Mouse (Mus musculus) lung, embryonic 15.5 days (tissue): ENCODE results near the gene Tnfrsf19. TPM values are rescaled to one million over a fixed set of nuclear protein-coding genes. Genes with fewer than 3 reads are reported as not detected.

Experiments
- ATAC-seq: fragments of 200-750 bp; cut with Nextera tagmentation; 2 replicates; pipeline ENCODE4 v1.8.0; 2017; ENCODE audit warnings: moderate number of reproducible peaks, borderline replicate concordance; ENCODE audit not compliant: low FRiP score, low TSS enrichment; ENCODE audit errors: extremely low read depth
- H3K27ac ChIP-seq: fragments of 300-500 bp; sonication (generic); 2 replicates; pipeline ENCODE4 v1.5.1; 2015; ENCODE audit warnings: moderate library complexity, mild to moderate bottlenecking, inconsistent platforms
- H3K27me3 ChIP-seq: fragments of 300-500 bp; sonication (generic); 2 replicates; pipeline ENCODE4 v1.6.1; 2015; ENCODE audit warnings: inconsistent platforms
- H3K36me3 ChIP-seq: fragments of 300-500 bp; sonication (generic); 2 replicates; pipeline ENCODE4 v1.6.1; 2015; ENCODE audit warnings: inconsistent platforms
- H3K4me1 ChIP-seq: fragments of 300-500 bp; sonication (generic); 2 replicates; pipeline ENCODE4 v1.6.1; 2015; ENCODE audit warnings: inconsistent platforms
- H3K4me2 ChIP-seq: fragments of 300-500 bp; sonication (generic); 2 replicates; pipeline ENCODE4 v1.6.1; 2015; ENCODE audit warnings: inconsistent platforms, mild to moderate bottlenecking, moderate library complexity
- H3K4me3 ChIP-seq: fragments of 300-500 bp; sonication (generic); 2 replicates; pipeline ENCODE4 v1.5.1; 2015; ENCODE audit warnings: mild to moderate bottlenecking, inconsistent platforms
- H3K9ac ChIP-seq: fragments of 300-500 bp; sonication (generic); 2 replicates; pipeline ENCODE4 v1.6.1; 2015; ENCODE audit warnings: inconsistent platforms
- H3K9me3 ChIP-seq: fragments of 300-500 bp; sonication (generic); 2 replicates; pipeline ENCODE4 v1.6.1; 2016; ENCODE audit warnings: inconsistent platforms
- WGBS: fragments of 180-500 bp; shearing (Covaris S2); methylation state at CpG from one replicate; pipeline ENCODE4 v1.1.7; 2015; 5-methylcytosine and 5-hydroxymethylcytosine counted together
- polyA plus RNA-seq: library from polyadenylated mRNA; unstranded; fragments of >200 nt; fragmentation: Nextera tagmentation; extraction: Ambion mirVana; gene quantifications from 2 replicates; pipeline ENCODE4 v1.2.1, GENCODE M21; 2015

The Tnfrsf19 gene
- polyA plus RNA-seq, 1 experiment from 2014 or later, result 96.5 TPM

DNA sequence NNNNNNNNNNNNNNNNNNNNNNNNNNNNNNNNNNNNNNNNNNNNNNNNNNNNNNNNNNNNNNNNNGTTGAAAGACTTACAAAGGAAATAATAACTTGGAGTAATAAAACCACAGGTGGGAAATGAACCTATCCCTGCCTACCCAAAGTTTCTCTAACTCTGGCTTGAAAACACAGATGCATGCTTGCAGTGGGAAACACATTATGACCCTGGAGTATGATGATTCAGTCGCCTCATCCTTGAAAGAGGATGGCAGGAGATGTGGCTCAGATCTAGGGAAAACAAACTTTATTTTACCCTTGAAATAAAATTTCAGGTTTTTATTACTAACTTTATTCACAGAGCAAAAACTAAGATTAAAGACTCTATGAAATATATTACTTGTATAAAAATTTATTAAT lies 26.4 kb downstream of the Tnfrsf19 start:
- Histone ChIP-seq H3K4me1 (peaks cover 22% of the 10 kb centered on the region), H3K4me2 (no peak overlapping the region), H3K9ac (no peak overlapping the region), H3K27ac (no peak overlapping the region), H3K9me3 (no peaks in the 10 kb centered on the region), H3K4me3 (no peak overlapping the region), H3K36me3 (peaks cover 23% of the 10 kb centered on the region; the same call in 1 of the 2 replicates), H3K27me3 (no peaks in the 10 kb centered on the region)
- 90% methylated on average over 1 of the region's 1 CpGs for whole genome bisulfite sequencing
- ATAC-seq, result no peak

DNA sequence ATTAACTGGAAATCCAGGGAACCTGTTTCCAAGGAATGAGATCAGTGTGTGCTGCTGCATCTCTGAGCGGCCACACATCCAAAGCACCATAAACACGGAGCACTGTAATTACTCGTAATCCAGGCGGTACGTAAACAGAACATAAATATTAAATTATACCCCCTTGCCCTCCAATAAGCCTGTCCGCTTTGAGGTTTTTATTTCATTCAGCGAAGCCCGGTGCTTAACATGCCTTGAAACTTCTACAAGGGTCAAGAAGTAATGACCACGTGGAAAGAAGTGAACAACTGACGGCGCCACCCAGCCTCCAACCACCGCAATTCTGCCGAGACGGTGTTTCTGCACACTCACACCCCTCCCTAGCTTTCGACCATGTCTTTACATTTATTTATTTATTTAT lies 31.7 kb downstream of the Tnfrsf19 start:
- Histone ChIP-seq H3K4me1 (peaks cover 42% of the 10 kb centered on the region), H3K9me3 (no peaks in the 10 kb centered on the region), H3K36me3 (peaks cover 7% of the 10 kb centered on the region; the same call in 1 of the 2 replicates), H3K4me3 (no peak overlapping the region), H3K9ac (no peak overlapping the region), H3K27ac (no peak overlapping the region), H3K4me2 (no peak overlapping the region), H3K27me3 (no peaks in the 10 kb centered on the region)
- ATAC-seq, result no peak
- WGBS, result 75% methylated on average over 15 of the region's 15 CpGs

- ATAC-seq, result peak; percentile 87
- Histone ChIP-seq H3K4me1 (peaks cover 30% of the 10 kb centered on the region), H3K27ac (peak overlapping the region; percentile 82), H3K4me3 (peak overlapping the region; percentile 7), H3K9me3 (no peaks in the 10 kb centered on the region), H3K4me2 (peak overlapping the region; percentile 44), H3K27me3 (no peaks in the 10 kb centered on the region), H3K36me3 (no peaks in the 10 kb centered on the region), H3K9ac (0 out of 2 replicates have a peak overlapping the region, but pooled peaks have one; percentile 2)
- WGBS, result 1% methylated on average over 17 of the region's 17 CpGs
Observed at GRCm38 (mm10) chr14:61012397-61012931, 33.8 kb downstream of the Tnfrsf19 start.

DNA sequence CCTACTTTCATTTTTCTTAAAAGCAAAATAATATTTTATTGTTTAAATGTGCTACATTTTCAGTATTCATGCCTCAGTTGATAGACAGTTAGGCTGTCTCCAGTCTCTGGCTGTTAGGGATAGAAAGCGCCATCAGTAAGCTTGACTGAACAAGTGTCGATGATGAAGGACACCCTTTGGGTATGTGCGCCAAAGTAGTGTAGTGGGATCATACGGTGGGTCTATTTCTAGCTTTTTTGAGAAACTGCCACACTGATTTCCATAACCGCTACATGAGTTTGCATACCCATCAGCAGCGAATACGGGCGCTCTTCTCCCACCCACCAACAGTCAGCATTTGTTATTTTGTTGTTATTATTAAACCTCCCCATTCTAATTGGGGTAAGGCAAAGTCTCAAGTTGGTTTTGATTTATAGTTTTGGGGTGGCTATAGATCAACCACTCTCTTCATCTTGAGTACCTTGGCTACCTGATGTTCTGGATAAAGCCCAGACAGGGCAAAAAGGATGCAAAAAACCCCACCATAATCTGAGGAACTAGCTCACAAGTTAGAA lies 34.6 kb downstream of the Tnfrsf19 start:
- H3K9ac ChIP-seq, result no peak overlapping the region
- H3K4me2 ChIP-seq, result no peak overlapping the region
- H3K27ac ChIP-seq, result peak overlapping the region; percentile 82
- no peaks in the 10 kb centered on the region for H3K27me3 ChIP-seq
- H3K4me1 ChIP-seq, result peaks cover 23% of the 10 kb centered on the region
- WGBS, result 79% methylated on average over 8 of the region's 8 CpGs
- no peaks in the 10 kb centered on the region for H3K9me3 ChIP-seq
- H3K4me3 ChIP-seq, result no peak overlapping the region
- ATAC-seq, result no peak
- no peaks in the 10 kb centered on the region for H3K36me3 ChIP-seq

DNA sequence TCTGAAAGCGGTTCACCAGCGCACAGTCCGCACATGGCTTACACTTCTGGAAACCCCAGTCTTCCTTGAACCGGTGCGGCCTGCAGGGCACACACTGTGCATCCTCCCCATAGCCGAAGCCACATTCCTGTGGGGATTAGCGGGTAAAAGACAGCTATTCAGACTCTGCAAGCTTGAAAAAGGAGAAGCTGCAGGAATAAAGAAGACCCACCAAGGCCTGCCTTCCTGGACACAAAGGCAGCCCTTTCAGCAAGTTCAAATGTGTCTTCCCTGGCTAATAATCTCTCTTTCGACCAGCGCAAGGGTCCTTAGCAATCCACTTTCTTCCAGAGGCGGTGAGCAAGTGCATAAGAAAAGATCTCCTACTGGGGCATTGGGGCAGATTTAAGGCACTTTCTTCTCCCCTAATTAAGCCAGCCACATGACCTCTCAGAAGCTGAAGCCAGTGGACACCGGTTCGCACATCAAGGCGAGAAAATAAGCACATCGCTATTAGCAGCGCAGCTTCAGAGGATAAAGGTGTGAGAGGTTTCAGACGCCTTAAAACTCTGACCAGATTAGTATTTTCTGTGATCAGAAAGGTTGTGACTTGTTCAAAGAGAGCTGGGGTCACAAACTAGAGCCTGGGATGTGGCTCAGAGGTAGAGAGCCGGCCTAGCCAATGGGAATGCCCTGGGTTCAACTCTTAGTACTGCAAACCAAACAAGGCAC lies 41.0 kb downstream of the Tnfrsf19 start:
- Histone ChIP-seq H3K27me3 (no peaks in the 10 kb centered on the region), H3K4me1 (peaks cover 12% of the 10 kb centered on the region; the same call in 1 of the 2 replicates), H3K36me3 (peaks cover 7% of the 10 kb centered on the region), H3K27ac (0 out of 2 replicates have a peak overlapping the region, but pooled peaks have one; percentile 26), H3K4me3 (no peak overlapping the region), H3K9ac (no peak overlapping the region), H3K9me3 (no peaks in the 10 kb centered on the region), H3K4me2 (no peak overlapping the region)
- 57% methylated on average over 17 of the region's 17 CpGs for WGBS
- no peak for ATAC-seq

GRCm38 (mm10) chr14:61003676-61004075 lies 42.6 kb downstream of the Tnfrsf19 start:
- Histone ChIP-seq H3K27me3 (no peaks in the 10 kb centered on the region), H3K4me3 (no peak overlapping the region), H3K9ac (no peak overlapping the region), H3K27ac (no peak overlapping the region), H3K9me3 (no peaks in the 10 kb centered on the region), H3K4me2 (no peak overlapping the region), H3K36me3 (peaks cover 7% of the 10 kb centered on the region), H3K4me1 (peaks cover 12% of the 10 kb centered on the region; the same call in 1 of the 2 replicates)
- 79% methylated on average over 6 of the region's 6 CpGs for WGBS
- ATAC-seq, result no peak

DNA sequence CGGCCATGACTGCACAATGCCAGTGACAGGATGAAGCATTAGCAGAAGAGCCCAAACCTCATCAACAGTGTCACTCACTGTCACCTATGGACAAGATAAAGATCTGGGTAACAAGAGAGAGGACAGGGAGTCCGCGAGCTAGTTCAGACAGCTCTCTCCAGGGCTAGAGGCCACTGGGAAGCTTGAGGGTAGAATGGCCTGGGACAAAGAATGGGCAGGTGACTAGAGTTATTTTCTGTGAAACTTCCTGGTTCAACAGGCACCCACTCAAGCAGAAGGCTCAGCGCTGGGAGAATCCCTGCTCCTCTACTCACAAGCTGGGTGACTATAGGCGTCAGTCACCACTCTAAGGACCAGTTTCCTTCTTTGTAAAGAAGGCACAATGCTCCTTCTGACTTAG lies 46.2 kb downstream of the Tnfrsf19 start:
- WGBS, result 81% methylated on average over 5 of the region's 5 CpGs
- Histone ChIP-seq H3K27me3 (no peaks in the 10 kb centered on the region), H3K27ac (no peak overlapping the region), H3K9me3 (no peaks in the 10 kb centered on the region), H3K4me3 (no peak overlapping the region), H3K36me3 (peaks cover 7% of the 10 kb centered on the region), H3K4me2 (no peak overlapping the region), H3K9ac (no peak overlapping the region), H3K4me1 (peaks cover 15% of the 10 kb centered on the region; the same call in 1 of the 2 replicates)
- no peak for ATAC-seq

GRCm38 (mm10) chr14:60996556-60996955 lies 49.7 kb downstream of the Tnfrsf19 start:
- no peak overlapping the region for H3K4me2 ChIP-seq
- no peaks in the 10 kb centered on the region for H3K9me3 ChIP-seq
- no peak overlapping the region for H3K9ac ChIP-seq
- H3K4me3 ChIP-seq, result no peak overlapping the region
- no peaks in the 10 kb centered on the region for H3K36me3 ChIP-seq
- no peak for ATAC-seq
- no peaks in the 10 kb centered on the region for H3K27me3 ChIP-seq
- H3K27ac ChIP-seq, result no peak overlapping the region
- WGBS, result 70% methylated on average over 6 of the region's 6 CpGs
- H3K4me1 ChIP-seq, result peaks cover 36% of the 10 kb centered on the region

DNA sequence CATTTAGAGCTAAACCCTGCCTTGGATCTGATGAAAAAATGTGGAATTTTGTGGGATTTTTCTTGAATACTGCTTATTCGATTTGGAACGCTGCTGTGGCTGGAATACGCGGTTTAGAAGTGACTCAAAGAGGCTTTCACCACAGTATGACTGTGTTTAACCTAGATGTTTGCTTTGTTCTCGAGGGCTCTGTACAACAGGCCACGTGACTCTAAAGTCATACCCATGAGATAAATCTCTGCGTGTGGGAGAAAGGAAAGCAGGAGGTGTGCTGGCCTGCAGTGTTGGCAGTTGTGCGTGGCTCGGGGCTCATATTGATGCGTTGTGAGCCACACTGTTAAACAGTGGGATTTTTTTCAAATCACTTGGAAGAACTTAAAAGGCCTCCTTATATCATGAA lies 52.8 kb downstream of the Tnfrsf19 start:
- Histone ChIP-seq H3K9ac (no peak overlapping the region), H3K4me2 (peak overlapping the region; percentile 21), H3K4me1 (peaks cover 39% of the 10 kb centered on the region), H3K27ac (peak overlapping the region; percentile 50), H3K27me3 (no peaks in the 10 kb centered on the region), H3K4me3 (no peak overlapping the region), H3K9me3 (no peaks in the 10 kb centered on the region), H3K36me3 (no peaks in the 10 kb centered on the region)
- peak; percentile 85 for ATAC-seq
- 28% methylated on average over 10 of the region's 10 CpGs for WGBS

- Histone ChIP-seq H3K27ac (peak overlapping the region; percentile 50), H3K36me3 (no peaks in the 10 kb centered on the region), H3K9ac (no peak overlapping the region), H3K9me3 (no peaks in the 10 kb centered on the region), H3K4me1 (peaks cover 43% of the 10 kb centered on the region), H3K4me3 (no peak overlapping the region), H3K27me3 (no peaks in the 10 kb centered on the region), H3K4me2 (peak overlapping the region; percentile 21)
- WGBS, result 51% methylated on average over 3 of the region's 3 CpGs
- ATAC-seq, result no peak
Observed at GRCm38 (mm10) chr14:60993092-60993491, 53.2 kb downstream of the Tnfrsf19 start.

DNA sequence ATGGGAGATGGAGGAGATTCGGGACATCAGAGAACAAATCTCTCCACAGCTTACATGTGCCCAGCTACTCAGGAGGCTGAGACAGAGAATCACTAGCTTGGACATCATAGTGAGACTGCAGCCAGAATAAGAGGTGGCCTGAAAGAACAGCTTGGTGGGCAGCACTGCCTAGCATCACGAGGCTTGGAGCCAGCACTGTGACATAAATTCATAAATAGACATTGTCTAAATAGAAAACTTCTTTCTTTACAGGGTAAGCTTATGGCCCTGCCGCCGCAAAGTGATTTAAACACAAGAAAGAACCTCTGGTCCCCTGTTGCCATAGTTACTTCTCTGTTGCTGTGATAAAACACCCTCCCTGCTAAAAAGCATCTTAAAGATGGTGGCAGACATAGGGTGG lies 54.1 kb downstream of the Tnfrsf19 start:
- H3K4me3 ChIP-seq, result no peak overlapping the region
- no peak overlapping the region for H3K27ac ChIP-seq
- no peak overlapping the region for H3K9ac ChIP-seq
- H3K9me3 ChIP-seq, result no peaks in the 10 kb centered on the region
- no peak for ATAC-seq
- no peaks in the 10 kb centered on the region for H3K36me3 ChIP-seq
- H3K27me3 ChIP-seq, result no peaks in the 10 kb centered on the region
- no peak overlapping the region for H3K4me2 ChIP-seq
- peaks cover 51% of the 10 kb centered on the region for H3K4me1 ChIP-seq
- WGBS, result 77% methylated on average over 4 of the region's 4 CpGs

GRCm38 (mm10) chr14:60988228-60988627 lies 58.1 kb downstream of the Tnfrsf19 start:
- no peak overlapping the region for H3K4me2 ChIP-seq
- no peaks in the 10 kb centered on the region for H3K9me3 ChIP-seq
- 34% methylated on average over 6 of the region's 6 CpGs for WGBS
- ATAC-seq, result no peak
- no peak overlapping the region for H3K27ac ChIP-seq
- H3K9ac ChIP-seq, result no peak overlapping the region
- no peak overlapping the region for H3K4me3 ChIP-seq
- H3K27me3 ChIP-seq, result no peaks in the 10 kb centered on the region
- H3K4me1 ChIP-seq, result peaks cover 52% of the 10 kb centered on the region
- no peaks in the 10 kb centered on the region for H3K36me3 ChIP-seq
